Mouse (Mus musculus): ENCODE measurements around the gene Iqcf4. TPM values are rescaled to one million over a fixed set of nuclear protein-coding genes. Genes with fewer than 3 reads are reported as not detected.

Iqcf4 gene
- not detected in 4 replicates for total RNA-seq (2023; ENCODE audit: inconsistent age)

GRCm38 (mm10) chr9:106570896-106571295 lies at the start of gene Iqcf4:
Iqcf4 (minus strand) TSS chr9:106570996.

GRCm38 (mm10) chr9:106561531-106561930 lies 9.3 kb downstream of the Iqcf4 start, which contains the start of gene Iqcf3:
Iqcf3 (minus strand) TSS chr9:106561631.

Other genes starting within 250 kb of the Iqcf4 start
- 27.3 to 29.8 TPM (median 27.7 TPM) in 4 replicates for gene Dusp7, start 202.4 kb downstream of the Iqcf4 start, total RNA-seq (2023; ENCODE audit: inconsistent age)
- 694 to 757 TPM (median 709 TPM) in 4 replicates for gene Rpl29, start 141.5 kb downstream of the Iqcf4 start, total RNA-seq (2023; ENCODE audit: inconsistent age)
- 16.8 to 22.2 TPM (median 18.6 TPM) in 4 replicates for gene Acy1, start 132.7 kb downstream of the Iqcf4 start, total RNA-seq (2023; ENCODE audit: inconsistent age)
- 3.9 to 5.9 TPM (median 5.2 TPM) in 4 replicates for gene Abhd14b, start 123.5 kb downstream of the Iqcf4 start, total RNA-seq (2023; ENCODE audit: inconsistent age)
- 3.8 to 9.2 TPM (median 7.6 TPM) in 4 replicates for gene Abhd14a, start 123.3 kb downstream of the Iqcf4 start, total RNA-seq (2023; ENCODE audit: inconsistent age)
- 3.9 to 8.1 TPM (median 6.0 TPM) in 4 replicates for gene Pcbp4, start 117.7 kb downstream of the Iqcf4 start, total RNA-seq (2023; ENCODE audit: inconsistent age)
- 0.26 to 0.93 TPM (median 0.42 TPM) in 3 of 4 replicates, not detected in the other for gene Gpr62, start 105.1 kb downstream of the Iqcf4 start, total RNA-seq (2023; ENCODE audit: inconsistent age)
- gene Rrp9, start 95.0 kb downstream of the Iqcf4 start, total RNA-seq (2023; ENCODE audit: inconsistent age), result 53.8 to 65.3 TPM (median 59.2 TPM) in 4 replicates
- gene Parp3, start 94.0 kb downstream of the Iqcf4 start, total RNA-seq (2023; ENCODE audit: inconsistent age), result 45.8 to 57.6 TPM (median 49.2 TPM) in 4 replicates
- gene Iqcf1, start 71.0 kb downstream of the Iqcf4 start, total RNA-seq (2023; ENCODE audit: inconsistent age), result not detected in 4 replicates
- 1.4 TPM in 1 of 4 replicates, not detected in the others for gene Iqcf5, start 56.4 kb downstream of the Iqcf4 start, total RNA-seq (2023; ENCODE audit: inconsistent age)
- gene Iqcf3, start 9.4 kb downstream of the Iqcf4 start, total RNA-seq (2023; ENCODE audit: inconsistent age), result not detected in 4 replicates
- not detected in 4 replicates for gene Iqcf6, start 55.6 kb upstream of the Iqcf4 start, total RNA-seq (2023; ENCODE audit: inconsistent age)
- gene Grm2, start 85.1 kb upstream of the Iqcf4 start, total RNA-seq (2023; ENCODE audit: inconsistent age), result not detected in 4 replicates
- 33.3 to 39.5 TPM (median 36.0 TPM) in 4 replicates for gene Tex264, start 114.9 kb upstream of the Iqcf4 start, total RNA-seq (2023; ENCODE audit: inconsistent age)
- 29.6 to 37.8 TPM (median 34.4 TPM) in 4 replicates for gene Rad54l2, start 218.2 kb upstream of the Iqcf4 start, total RNA-seq (2023; ENCODE audit: inconsistent age)